Mouse (Mus musculus) hindbrain, postnatal 0 days (tissue): ENCODE data around the gene Mns1. TPM values are rescaled to one million over a fixed set of nuclear protein-coding genes. Genes with fewer than 3 reads are reported as not detected.
A peak's percentile ranks its signal among the peaks of the same experiment; 100 is the strongest.

ENCODE experiments used
- ATAC-seq: fragments of 200-750 bp; cut with Nextera tagmentation; 2 replicates; pipeline ENCODE4 v1.8.0; 2017; ENCODE audit warnings: mild to moderate bottlenecking, moderate TSS enrichment, moderate library complexity
- DNase-seq: peaks from one replicate; pipeline ENCODE4 v3.0.0-alpha.2; 2015; ENCODE audit warnings: low spot score
- H3K27ac ChIP-seq: fragments of 300-500 bp; sonication (generic); 2 replicates; pipeline ENCODE4 v1.5.1; 2014; ENCODE audit warnings: mild to moderate bottlenecking
- H3K27me3 ChIP-seq: fragments of 300-500 bp; sonication (generic); 2 replicates; pipeline ENCODE4 v1.6.1; 2014; ENCODE audit warnings: low read length, mixed read lengths; ENCODE audit not compliant: insufficient read depth
- H3K36me3 ChIP-seq: fragments of 300-500 bp; sonication (generic); 2 replicates; pipeline ENCODE4 v1.6.1; 2014; ENCODE audit warnings: low read length, mixed read lengths; ENCODE audit not compliant: insufficient read depth
- H3K4me1 ChIP-seq: fragments of 300-500 bp; sonication (generic); 2 replicates; pipeline ENCODE4 v1.6.1; 2014; ENCODE audit warnings: antibody characterized with exemption, low read length, mixed read lengths; ENCODE audit not compliant: insufficient read depth
- H3K4me2 ChIP-seq: fragments of 300-500 bp; sonication (generic); 2 replicates; pipeline ENCODE4 v1.6.1; 2014; ENCODE audit warnings: low read depth, mild to moderate bottlenecking, low read length, moderate library complexity, mixed read lengths
- H3K4me3 ChIP-seq: fragments of 300-500 bp; sonication (generic); 2 replicates; pipeline ENCODE4 v1.5.1; 2014; ENCODE audit warnings: low read length
- H3K9ac ChIP-seq: fragments of 300-500 bp; sonication (generic); replicated peaks from 2 replicates; pipeline ENCODE4 v1.6.1; 2014; ENCODE audit warnings: mild to moderate bottlenecking, low read length, moderate library complexity, mixed read lengths
- H3K9me3 ChIP-seq: fragments of 300-500 bp; sonication (generic); 2 replicates; pipeline ENCODE4 v1.6.1; 2016; ENCODE audit warnings: low read length, mixed read lengths
- CTCF ChIP-seq: IDR thresholded peaks from 2 replicates; pipeline ENCODE4 v1.5.1; 2016; ENCODE audit warnings: antibody characterized with exemption, control low read depth, low read depth
- WGBS: fragments of 180-500 bp; shearing (Covaris S2); extraction: QIAGEN DNeasy Blood & Tissue Kit; methylation state at CpG from one replicate; pipeline ENCODE4 v1.1.7; 2014; 5-methylcytosine and 5-hydroxymethylcytosine counted together
- polyA plus RNA-seq: library from polyadenylated mRNA; unstranded; fragments of >200 nt; fragmentation: Nextera tagmentation; extraction: Ambion mirVana; gene quantifications from 2 replicates; pipeline ENCODE4 v1.2.1, GENCODE M21; 2015
- total RNA-seq: library from RNA; depleted of rRNA; stranded (reverse); fragments of >200 nt; gene quantifications from 2 replicates; pipeline ENCODE4 v1.2.3, GENCODE M21; 2014; rRNA removed

Gene Mns1
- 2.8 and 3.0 TPM in 2 replicates for total RNA-seq
- polyA plus RNA-seq: 8.1 and 9.5 TPM in 2 replicates

DNA sequence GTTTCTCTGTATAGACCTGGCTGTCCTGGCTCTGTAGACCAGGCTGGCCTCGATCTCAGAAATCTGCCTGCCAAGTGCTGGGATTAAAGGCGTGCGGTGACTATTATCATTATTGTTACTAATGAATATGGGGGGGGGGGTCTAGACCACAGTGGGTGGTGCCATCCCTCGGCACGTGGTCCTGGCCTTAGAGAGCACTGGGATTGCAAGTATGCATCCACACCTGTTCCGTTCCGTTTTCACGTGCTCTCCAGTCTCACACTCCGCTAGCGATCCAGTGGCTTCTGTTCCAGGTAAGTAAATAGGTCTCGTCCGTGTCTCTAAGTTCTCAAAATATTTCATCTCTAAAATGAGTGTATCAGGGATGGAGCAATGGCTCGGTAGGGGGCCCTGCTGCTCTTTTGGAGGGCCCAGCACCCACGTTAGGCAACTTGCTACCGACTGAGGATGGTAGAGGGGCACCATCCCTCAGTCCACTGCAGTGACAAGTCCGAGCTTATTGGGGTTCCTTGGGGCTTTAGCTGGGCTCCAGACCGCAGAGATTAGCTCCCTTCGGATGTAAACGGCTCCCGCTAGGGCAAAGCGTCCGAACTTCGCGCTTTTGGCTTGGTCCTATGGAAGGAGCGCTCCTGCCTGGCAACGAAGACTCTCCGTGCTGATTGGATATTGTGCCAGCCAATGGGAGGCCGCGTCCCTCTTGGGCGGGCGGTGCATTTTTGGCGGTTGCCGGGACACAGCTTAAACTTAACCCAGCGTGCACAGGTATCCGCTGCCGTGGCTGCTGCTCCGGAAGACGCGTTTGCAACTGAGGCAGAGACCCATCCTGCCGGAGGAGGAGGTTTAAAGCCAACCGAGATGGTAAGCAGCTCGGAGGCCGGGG is at the start of gene Mns1:
Gene Mns1, plus strand, starts transcription at position 190 of the 880 bp plus-strand sequence.
- 2% methylated on average over 43 of the region's 43 CpGs for WGBS
- ATAC-seq (peak; percentile 99), DNase-seq (peak; percentile 97)
- Histone ChIP-seq H3K4me2 (peak within 1 kb of the TSS; percentile 91), H3K9me3 (no peaks in the 10 kb centered on the region), H3K36me3 (no peaks in the 10 kb centered on the region), H3K4me1 (peaks cover 4% of the 10 kb centered on the region; the same call in 1 of the 2 replicates), H3K27ac (no peak within 1 kb of the TSS; the same call in 1 of the 2 replicates), H3K27me3 (no peaks in the 10 kb centered on the region), H3K4me3 (peak within 1 kb of the TSS; percentile 78), H3K9ac (peak within 1 kb of the TSS; percentile 41; the same call in 1 of the 2 replicates)
- peak; percentile 44; the same call in 1 of the 2 replicates for TF ChIP-seq CTCF

DNA sequence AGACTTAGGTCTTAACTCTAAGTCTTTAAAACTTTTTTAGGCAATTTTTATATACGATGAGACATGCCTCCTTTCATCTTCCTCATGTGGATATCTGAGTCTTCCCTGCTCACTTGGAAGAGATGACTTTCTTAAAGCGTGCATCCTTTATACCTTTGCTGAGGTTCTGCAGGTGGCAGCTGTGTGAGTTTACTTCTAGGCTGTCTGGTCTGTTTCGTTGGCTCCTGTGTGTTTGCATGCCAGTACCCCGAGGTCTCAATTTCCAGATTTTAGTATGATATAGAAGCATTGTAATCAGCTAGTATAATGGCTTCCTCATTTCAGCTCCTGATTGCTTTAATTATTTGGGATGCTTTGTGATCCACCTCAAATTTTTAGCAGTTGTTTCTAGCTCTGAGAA is 48.9 kb upstream of the Mns1 start:
- no peak overlapping the region for H3K4me2 ChIP-seq
- H3K9me3 ChIP-seq: no peaks in the 10 kb centered on the region
- 90% methylated on average over 4 of the region's 4 CpGs for WGBS
- H3K4me3 ChIP-seq: no peak overlapping the region
- no peak for TF ChIP-seq CTCF
- DNase-seq (no peak), ATAC-seq (no peak)
- H3K27me3 ChIP-seq: no peaks in the 10 kb centered on the region
- no peak overlapping the region for H3K9ac ChIP-seq
- H3K27ac ChIP-seq: no peak overlapping the region
- no peaks in the 10 kb centered on the region for H3K36me3 ChIP-seq
- no peaks in the 10 kb centered on the region; the same call in 1 of the 2 replicates for H3K4me1 ChIP-seq

DNA sequence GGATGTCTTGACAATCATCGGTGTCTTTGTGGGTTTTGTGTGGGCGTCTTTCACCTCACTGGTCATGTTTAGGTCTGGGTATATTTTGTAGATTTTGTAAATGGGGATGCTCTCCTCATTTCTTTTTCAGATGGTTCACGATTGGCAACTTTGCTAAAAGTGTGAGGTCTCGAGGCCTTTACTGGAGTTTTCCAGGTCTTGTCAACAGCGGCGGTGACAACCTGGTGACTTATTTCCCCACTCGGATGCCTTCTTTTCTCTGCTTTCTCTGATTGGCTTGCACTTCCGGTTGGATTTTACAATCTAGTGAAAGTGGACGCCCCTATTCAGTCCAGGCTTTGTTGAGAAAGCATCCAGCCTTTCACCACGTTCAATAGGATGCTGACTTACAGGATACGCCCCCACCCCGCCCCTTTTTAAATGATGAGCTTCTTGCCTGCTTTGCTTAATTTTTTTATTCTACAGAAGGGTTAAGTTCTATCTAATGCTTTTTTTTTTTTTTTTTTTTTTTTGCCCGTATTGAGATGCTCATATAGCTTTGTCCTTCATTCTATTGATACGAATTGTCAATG is 48.3 kb upstream of the Mns1 start:
- Histone ChIP-seq H3K27me3 (no peaks in the 10 kb centered on the region), H3K9me3 (no peaks in the 10 kb centered on the region), H3K4me2 (0 out of 2 replicates have a peak overlapping the region, but pooled peaks have one; percentile 10), H3K4me1 (no peaks in the 10 kb centered on the region; the same call in 1 of the 2 replicates), H3K9ac (no peak overlapping the region), H3K4me3 (no peak overlapping the region), H3K36me3 (no peaks in the 10 kb centered on the region), H3K27ac (no peak overlapping the region)
- WGBS: 57% methylated on average over 14 of the region's 14 CpGs
- DNase-seq: no peak
- no peak for TF ChIP-seq CTCF
- no peak for ATAC-seq

DNA sequence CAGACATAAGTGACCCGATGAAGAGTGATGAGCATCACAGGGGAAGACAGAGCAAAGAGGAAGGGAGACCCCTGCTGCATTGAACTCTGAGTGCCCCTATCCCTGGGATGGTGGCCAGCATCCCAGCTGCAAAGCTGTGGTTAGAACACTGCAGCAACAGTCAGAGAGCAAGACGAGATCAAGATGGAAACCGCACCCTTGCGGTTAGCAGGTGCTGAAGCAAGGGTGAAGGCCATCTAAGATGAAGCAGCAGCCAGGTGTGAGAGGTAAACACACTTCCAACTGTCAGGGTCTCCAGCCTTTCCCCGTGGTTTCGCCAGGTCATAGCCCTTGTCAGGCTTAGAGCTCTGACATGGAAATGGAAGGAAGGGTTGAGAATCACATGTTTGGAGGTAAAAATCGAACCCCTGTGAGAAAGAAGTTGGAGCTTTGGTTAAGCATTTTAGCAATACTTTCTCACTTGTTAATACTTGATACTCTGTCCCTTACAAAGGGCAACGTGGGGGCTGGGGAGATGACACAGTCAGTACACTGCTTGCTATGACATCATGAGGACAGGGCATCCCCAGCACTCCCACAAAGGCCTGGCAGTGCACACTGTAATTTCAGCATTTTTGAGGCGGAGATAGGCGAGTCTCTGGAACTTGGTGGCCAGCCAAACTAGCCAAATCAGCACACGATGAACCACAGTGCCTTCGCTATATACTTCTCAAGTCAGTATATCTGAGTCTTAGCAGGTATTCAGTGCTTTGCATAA is 47.3 kb upstream of the Mns1 start:
- TF ChIP-seq CTCF: no peak
- DNase-seq (no peak), ATAC-seq (no peak)
- Histone ChIP-seq H3K9me3 (no peaks in the 10 kb centered on the region), H3K4me1 (no peaks in the 10 kb centered on the region; the same call in 1 of the 2 replicates), H3K27me3 (no peaks in the 10 kb centered on the region), H3K4me3 (no peak overlapping the region), H3K27ac (no peak overlapping the region), H3K9ac (no peak overlapping the region), H3K36me3 (no peaks in the 10 kb centered on the region), H3K4me2 (no peak overlapping the region)
- 76% methylated on average over 12 of the region's 12 CpGs for WGBS

DNA sequence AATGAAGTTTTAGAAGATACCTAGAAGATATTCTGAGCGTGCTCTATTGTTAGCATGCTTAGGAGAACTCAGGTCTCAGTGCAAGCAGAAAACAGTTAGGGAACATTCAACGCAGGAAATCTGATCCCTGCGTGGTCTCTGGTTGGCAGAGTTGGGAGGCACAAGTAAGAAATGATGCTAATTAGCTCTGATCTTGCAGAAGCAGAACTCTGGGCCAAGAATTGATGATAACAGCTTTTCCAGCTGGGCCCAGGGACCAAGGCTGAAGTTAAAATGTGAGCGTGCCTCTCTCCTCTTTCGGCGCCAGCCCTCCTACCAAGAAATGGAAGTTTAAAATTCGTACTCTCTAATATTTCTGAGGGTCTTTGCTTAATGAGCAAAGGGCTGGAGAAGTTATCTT is 45.1 kb upstream of the Mns1 start:
- TF ChIP-seq CTCF: no peak
- H3K27me3 ChIP-seq: no peaks in the 10 kb centered on the region
- H3K4me1 ChIP-seq: no peaks in the 10 kb centered on the region; the same call in 1 of the 2 replicates
- ATAC-seq (no peak), DNase-seq (peak; percentile 72)
- no peaks in the 10 kb centered on the region for H3K9me3 ChIP-seq
- H3K36me3 ChIP-seq: no peaks in the 10 kb centered on the region
- no peak overlapping the region for H3K9ac ChIP-seq
- 57% methylated on average over 7 of the region's 7 CpGs for WGBS
- peak overlapping the region; percentile 22; the same call in 1 of the 2 replicates for H3K4me2 ChIP-seq
- peak overlapping the region; percentile 77; the same call in 1 of the 2 replicates for H3K27ac ChIP-seq
- H3K4me3 ChIP-seq: no peak overlapping the region

DNA sequence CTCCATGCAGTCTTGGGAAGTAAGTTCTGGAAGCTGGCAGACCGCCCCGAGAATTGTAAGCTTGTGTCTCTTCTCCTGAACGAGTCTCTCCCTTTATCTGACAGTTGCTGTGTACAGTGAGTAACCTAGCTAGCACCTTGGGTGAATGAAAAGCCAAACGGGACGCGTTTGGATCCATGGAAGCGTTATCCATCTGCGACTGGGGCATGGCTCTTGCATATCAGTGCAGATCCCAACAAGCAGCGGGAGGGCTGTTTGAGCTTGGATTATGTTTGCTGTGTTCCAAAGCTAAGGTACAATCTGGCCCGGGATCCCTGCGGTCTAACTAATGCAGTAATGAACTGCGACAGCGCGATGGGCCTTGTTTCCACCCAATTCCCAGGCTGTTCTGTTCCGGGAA is 44.6 kb upstream of the Mns1 start:
- Histone ChIP-seq H3K27me3 (no peaks in the 10 kb centered on the region), H3K4me3 (no peak overlapping the region), H3K9me3 (no peaks in the 10 kb centered on the region), H3K9ac (no peak overlapping the region), H3K4me1 (no peaks in the 10 kb centered on the region; the same call in 1 of the 2 replicates), H3K4me2 (peak overlapping the region; percentile 22; the same call in 1 of the 2 replicates), H3K36me3 (no peaks in the 10 kb centered on the region), H3K27ac (peak overlapping the region; percentile 77)
- DNase-seq (peak; percentile 83), ATAC-seq (peak; percentile 52)
- WGBS: 48% methylated on average over 15 of the region's 15 CpGs
- TF ChIP-seq CTCF: no peak
